Mouse (Mus musculus) embryonic fibroblast, embryonic 13.5 days (primary cell): ENCODE results near the gene Mia3.
"Not testable (repeated sequence)": the region's sequence is repeated elsewhere in the genome, so short reads cannot be mapped to it uniquely, and the experiment has no call there.

Source experiments
- CTCF ChIP-seq: IDR thresholded peaks from 2 replicates; pipeline ENCODE4 v1.5.1; 2011; ENCODE audit warnings: mild to moderate bottlenecking, control low read depth, low read length, moderate library complexity, borderline replicate concordance; ENCODE audit not compliant: insufficient read depth
- POLR2A ChIP-seq: IDR thresholded peaks from 2 replicates; pipeline ENCODE4 v1.6.1; 2011; ENCODE audit warnings: low read depth, mild to moderate bottlenecking, control low read depth, low read length, moderate library complexity

- not testable (repeated sequence) for TF ChIP-seq CTCF, POLR2A
Measured at GRCm38 (mm10) chr1:183387421-183387820, 18.1 kb upstream of the Mia3 start.
